Mouse (Mus musculus): ENCODE measurements around the gene Fanca. TPM values are rescaled to one million over a fixed set of nuclear protein-coding genes. Genes with fewer than 3 reads are reported as not detected.

Gene Fanca
- 29.0 and 30.0 TPM in 2 replicates for polyA plus RNA-seq (2015; fragmentation: Nextera tagmentation; extraction: Ambion mirVana)

GRCm38 (mm10) chr8:123318467-123318911, at the start of gene Fanca:
Gene Fanca, minus strand, starts transcription at chr8:123318576.
- Histone ChIP-seq H3K27me3 (no peaks in the 10 kb centered on the region), H3K9ac (peak within 1 kb of the TSS; percentile 69), H3K27ac (peak within 1 kb of the TSS; percentile 46; the same call in 1 of the 2 replicates), H3K36me3 (no peaks in the 10 kb centered on the region), H3K9me3 (no peaks in the 10 kb centered on the region), H3K4me1 (peaks cover 18% of the 10 kb centered on the region), H3K4me3 (peak within 1 kb of the TSS; percentile 72), H3K4me2 (peak within 1 kb of the TSS; percentile 82)
- peak; percentile 99 for ATAC-seq (ENCODE audit: borderline replicate concordance, extremely low read depth, low FRiP score, low TSS enrichment)
- under 1% methylated on average over 24 of the region's 24 CpGs for WGBS

- peak; percentile 17; the same call in 1 of the 2 replicates for ATAC-seq (ENCODE audit: borderline replicate concordance, extremely low read depth, low FRiP score, low TSS enrichment)
- no peaks in the 10 kb centered on the region for H3K4me1 ChIP-seq
- WGBS = 43% methylated on average over 12 of the region's 12 CpGs
Observed at GRCm38 (mm10) chr8:123361082-123361739, 42.8 kb upstream of the Fanca start.

GRCm38 (mm10) chr8:123353216-123353615, 34.8 kb upstream of the Fanca start:
- Histone ChIP-seq H3K9ac (no peak overlapping the region), H3K27me3 (peaks cover 8% of the 10 kb centered on the region), H3K4me1 (peaks cover 10% of the 10 kb centered on the region), H3K4me2 (no peak overlapping the region), H3K9me3 (no peaks in the 10 kb centered on the region), H3K36me3 (no peaks in the 10 kb centered on the region), H3K27ac (no peak overlapping the region), H3K4me3 (no peak overlapping the region)
- 32% methylated on average over 11 of the region's 11 CpGs for WGBS
- ATAC-seq (ENCODE audit: borderline replicate concordance, extremely low read depth, low FRiP score, low TSS enrichment) = no peak

More at GRCm38 (mm10) chr8:123361082-123361739, 42.8 kb upstream of the Fanca start:
- H3K4me2 ChIP-seq = no peak overlapping the region
- H3K36me3 ChIP-seq = no peaks in the 10 kb centered on the region
- H3K4me3 ChIP-seq = no peak overlapping the region
- H3K9ac ChIP-seq = no peak overlapping the region
- H3K9me3 ChIP-seq = no peaks in the 10 kb centered on the region
- no peak overlapping the region for H3K27ac ChIP-seq
- no peaks in the 10 kb centered on the region for H3K27me3 ChIP-seq

- H3K27me3 ChIP-seq = peaks cover 8% of the 10 kb centered on the region
- no peak for ATAC-seq (ENCODE audit: borderline replicate concordance, extremely low read depth, low FRiP score, low TSS enrichment)
- no peak overlapping the region for H3K27ac ChIP-seq
- no peaks in the 10 kb centered on the region for H3K36me3 ChIP-seq
- no peak overlapping the region for H3K4me2 ChIP-seq
- H3K4me3 ChIP-seq = no peak overlapping the region
- H3K9ac ChIP-seq = no peak overlapping the region
- H3K9me3 ChIP-seq = no peaks in the 10 kb centered on the region
- WGBS = 45% methylated on average over 13 of the region's 13 CpGs
- peaks cover 14% of the 10 kb centered on the region for H3K4me1 ChIP-seq
Observed at GRCm38 (mm10) chr8:123352786-123353185, 34.4 kb upstream of the Fanca start.

- H3K4me1 ChIP-seq = peaks cover 17% of the 10 kb centered on the region
- H3K27me3 ChIP-seq = peaks cover 8% of the 10 kb centered on the region
- ATAC-seq (ENCODE audit: borderline replicate concordance, extremely low read depth, low FRiP score, low TSS enrichment) = no peak
- H3K9me3 ChIP-seq = no peaks in the 10 kb centered on the region
- H3K4me3 ChIP-seq = no peak overlapping the region
- H3K9ac ChIP-seq = no peak overlapping the region
- WGBS = 75% methylated on average over 12 of the region's 12 CpGs
- no peak overlapping the region for H3K27ac ChIP-seq
- H3K36me3 ChIP-seq = no peaks in the 10 kb centered on the region
- no peak overlapping the region for H3K4me2 ChIP-seq
Observed at GRCm38 (mm10) chr8:123352118-123352517, 33.7 kb upstream of the Fanca start.

- Histone ChIP-seq H3K27me3 (peaks cover 7% of the 10 kb centered on the region), H3K27ac (peak overlapping the region; percentile 67; the same call in 1 of the 2 replicates), H3K36me3 (no peaks in the 10 kb centered on the region), H3K9ac (no peak overlapping the region), H3K4me1 (peaks cover 17% of the 10 kb centered on the region), H3K9me3 (no peaks in the 10 kb centered on the region), H3K4me2 (no peak overlapping the region), H3K4me3 (no peak overlapping the region)
- ATAC-seq (ENCODE audit: borderline replicate concordance, extremely low read depth, low FRiP score, low TSS enrichment) = no peak
- WGBS = 71% methylated on average over 4 of the region's 4 CpGs
Observed at GRCm38 (mm10) chr8:123349073-123349472, 30.7 kb upstream of the Fanca start.

- H3K4me2 ChIP-seq = no peak overlapping the region
- H3K4me3 ChIP-seq = no peak overlapping the region
- H3K27me3 ChIP-seq = peaks cover 2% of the 10 kb centered on the region; the same call in 1 of the 2 replicates
- ATAC-seq (ENCODE audit: borderline replicate concordance, extremely low read depth, low FRiP score, low TSS enrichment) = peak; percentile 81
- no peaks in the 10 kb centered on the region for H3K36me3 ChIP-seq
- H3K27ac ChIP-seq = peak overlapping the region; percentile 67
- H3K9me3 ChIP-seq = no peaks in the 10 kb centered on the region
- H3K4me1 ChIP-seq = peaks cover 23% of the 10 kb centered on the region
- H3K9ac ChIP-seq = no peak overlapping the region
- WGBS = 21% methylated on average over 9 of the region's 9 CpGs
Observed at GRCm38 (mm10) chr8:123348237-123348843, 30.0 kb upstream of the Fanca start.

GRCm38 (mm10) chr8:123347293-123347692, 28.9 kb upstream of the Fanca start:
- H3K4me1 ChIP-seq = peaks cover 31% of the 10 kb centered on the region
- no peak overlapping the region for H3K4me2 ChIP-seq
- no peak overlapping the region for H3K9ac ChIP-seq
- 60% methylated on average over 2 of the region's 2 CpGs for WGBS
- no peaks in the 10 kb centered on the region for H3K9me3 ChIP-seq
- H3K27ac ChIP-seq = no peak overlapping the region
- H3K4me3 ChIP-seq = no peak overlapping the region
- H3K27me3 ChIP-seq = no peaks in the 10 kb centered on the region
- ATAC-seq (ENCODE audit: borderline replicate concordance, extremely low read depth, low FRiP score, low TSS enrichment) = no peak
- no peaks in the 10 kb centered on the region for H3K36me3 ChIP-seq

GRCm38 (mm10) chr8:123345856-123346255, 27.5 kb upstream of the Fanca start:
- no peak overlapping the region for H3K4me3 ChIP-seq
- no peak overlapping the region for H3K27ac ChIP-seq
- H3K36me3 ChIP-seq = no peaks in the 10 kb centered on the region
- H3K4me2 ChIP-seq = no peak overlapping the region
- H3K27me3 ChIP-seq = no peaks in the 10 kb centered on the region
- ATAC-seq (ENCODE audit: borderline replicate concordance, extremely low read depth, low FRiP score, low TSS enrichment) = no peak
- H3K4me1 ChIP-seq = peaks cover 31% of the 10 kb centered on the region
- 54% methylated on average over 6 of the region's 6 CpGs for WGBS
- no peak overlapping the region for H3K9ac ChIP-seq
- no peaks in the 10 kb centered on the region for H3K9me3 ChIP-seq

- no peaks in the 10 kb centered on the region for H3K36me3 ChIP-seq
- no peak overlapping the region for H3K27ac ChIP-seq
- no peak overlapping the region for H3K4me2 ChIP-seq
- ATAC-seq (ENCODE audit: borderline replicate concordance, extremely low read depth, low FRiP score, low TSS enrichment) = no peak
- H3K9ac ChIP-seq = no peak overlapping the region
- WGBS = 60% methylated on average over 8 of the region's 8 CpGs
- H3K27me3 ChIP-seq = no peaks in the 10 kb centered on the region
- peaks cover 31% of the 10 kb centered on the region for H3K4me1 ChIP-seq
- H3K9me3 ChIP-seq = no peaks in the 10 kb centered on the region
- H3K4me3 ChIP-seq = no peak overlapping the region
Observed at GRCm38 (mm10) chr8:123345135-123345534, 26.8 kb upstream of the Fanca start.

- Histone ChIP-seq H3K4me2 (no peak overlapping the region), H3K9me3 (no peaks in the 10 kb centered on the region), H3K27me3 (no peaks in the 10 kb centered on the region), H3K9ac (no peak overlapping the region), H3K27ac (0 out of 2 replicates have a peak overlapping the region, but pooled peaks have one; percentile 1), H3K4me3 (no peak overlapping the region), H3K36me3 (no peaks in the 10 kb centered on the region), H3K4me1 (peaks cover 24% of the 10 kb centered on the region)
- WGBS = 67% methylated on average over 12 of the region's 12 CpGs
- ATAC-seq (ENCODE audit: borderline replicate concordance, extremely low read depth, low FRiP score, low TSS enrichment) = no peak
Observed at GRCm38 (mm10) chr8:123343422-123343821, 25.0 kb upstream of the Fanca start.

- Histone ChIP-seq H3K4me2 (no peak overlapping the region), H3K4me1 (peaks cover 18% of the 10 kb centered on the region), H3K4me3 (no peak overlapping the region), H3K9me3 (no peaks in the 10 kb centered on the region), H3K9ac (no peak overlapping the region), H3K27ac (0 out of 2 replicates have a peak overlapping the region, but pooled peaks have one; percentile 1), H3K27me3 (no peaks in the 10 kb centered on the region), H3K36me3 (no peaks in the 10 kb centered on the region)
- 54% methylated on average over 7 of the region's 7 CpGs for WGBS
- no peak for ATAC-seq (ENCODE audit: borderline replicate concordance, extremely low read depth, low FRiP score, low TSS enrichment)
Observed at GRCm38 (mm10) chr8:123342911-123343310, 24.5 kb upstream of the Fanca start.
